Mouse (Mus musculus) A20 (cell line): Measurements from ENCODE around the gene Gm21060.
"Not testable (repeated sequence)": the region's sequence is repeated elsewhere in the genome, so short reads cannot be mapped to it uniquely, and the experiment has no call there.

Experiments used
- DNase-seq: peaks from one replicate; pipeline ENCODE4 v3.0.0-alpha.2; 2011; ENCODE audit warnings: low read depth, low spot score

Gm21060 gene

DNA sequence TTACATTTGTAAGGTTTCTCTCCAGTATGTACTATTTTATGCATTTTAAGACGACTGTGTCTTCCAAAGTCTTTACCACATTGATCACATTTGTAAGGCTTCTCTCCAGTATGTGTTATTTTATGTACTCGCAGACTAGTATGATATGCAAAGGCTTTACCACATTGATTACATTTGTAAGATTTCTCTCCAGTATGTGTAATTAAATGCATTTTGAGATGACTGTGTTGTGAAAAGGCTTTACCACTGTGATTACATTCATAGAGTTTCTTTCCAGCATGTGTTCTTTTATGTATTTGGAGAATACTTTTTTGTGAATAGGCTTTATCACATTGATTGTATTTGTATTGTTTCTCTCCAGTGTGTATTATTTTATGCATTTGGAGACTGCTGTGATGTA lies at the start of gene Gm21060:
TSS of gene Gm21060 (minus strand) at position 101 of the 400 bp plus-strand sequence.
- no peak for DNase-seq

DNA sequence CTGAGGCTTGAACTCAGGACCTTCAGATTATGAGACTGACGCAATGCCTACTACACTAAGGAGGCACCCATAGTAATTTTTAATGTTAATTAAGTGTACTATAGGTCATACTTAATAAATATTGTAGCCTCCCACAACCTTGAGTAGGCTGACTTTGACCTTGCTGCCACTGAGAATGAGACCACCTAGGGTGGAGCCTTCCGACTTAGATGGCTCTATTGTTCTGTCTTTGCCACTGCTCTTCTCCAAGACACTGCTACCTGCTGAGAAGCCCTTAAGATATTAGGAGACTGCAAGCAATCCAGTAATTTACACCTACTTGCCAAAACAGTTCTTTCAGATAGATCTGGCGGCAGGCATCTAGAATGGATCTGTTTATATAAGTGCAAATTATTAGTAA lies 24.0 kb upstream of the Gm21060 start:
- not testable (repeated sequence) for DNase-seq

DNA sequence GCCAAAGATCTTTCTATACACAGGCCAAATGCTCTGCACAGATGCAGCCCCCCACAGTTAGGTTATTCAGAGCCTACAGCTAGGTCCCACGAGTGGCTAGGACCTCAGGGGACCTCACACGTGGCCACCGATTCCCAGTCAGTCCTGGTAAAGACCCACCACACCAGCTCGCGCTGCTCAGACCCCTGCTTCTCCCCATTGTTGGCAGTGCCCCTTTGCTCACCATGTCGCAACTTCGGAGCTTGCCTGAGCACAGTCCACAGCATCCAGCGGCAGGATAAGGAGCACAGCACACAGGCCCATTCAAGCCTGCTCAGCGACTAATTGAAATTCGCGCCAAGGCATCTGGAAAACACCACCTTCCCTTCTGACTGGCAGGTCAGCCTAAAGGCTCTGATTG lies 16.3 kb upstream of the Gm21060 start:
- DNase-seq = not testable (repeated sequence)

DNA sequence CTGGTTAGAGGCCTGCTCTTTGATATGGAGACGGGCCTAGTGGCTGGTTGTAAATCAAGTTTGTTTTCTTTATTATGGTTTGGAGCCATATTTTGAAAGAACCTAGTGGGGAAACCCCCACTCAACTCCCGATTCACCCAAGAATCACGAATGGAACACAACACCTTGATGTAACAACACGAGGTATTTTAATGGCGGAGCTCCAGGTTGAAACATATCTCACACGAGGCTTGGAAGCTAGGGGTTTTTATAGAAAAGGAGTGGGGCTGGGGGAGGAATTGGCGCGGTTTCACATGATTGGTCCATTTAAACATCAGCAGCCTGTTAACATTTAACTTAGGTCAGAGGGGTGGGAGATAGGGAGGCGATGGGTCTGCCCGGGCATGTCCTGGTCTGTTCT lies 15.5 kb upstream of the Gm21060 start:
- not testable (repeated sequence) for DNase-seq

DNA sequence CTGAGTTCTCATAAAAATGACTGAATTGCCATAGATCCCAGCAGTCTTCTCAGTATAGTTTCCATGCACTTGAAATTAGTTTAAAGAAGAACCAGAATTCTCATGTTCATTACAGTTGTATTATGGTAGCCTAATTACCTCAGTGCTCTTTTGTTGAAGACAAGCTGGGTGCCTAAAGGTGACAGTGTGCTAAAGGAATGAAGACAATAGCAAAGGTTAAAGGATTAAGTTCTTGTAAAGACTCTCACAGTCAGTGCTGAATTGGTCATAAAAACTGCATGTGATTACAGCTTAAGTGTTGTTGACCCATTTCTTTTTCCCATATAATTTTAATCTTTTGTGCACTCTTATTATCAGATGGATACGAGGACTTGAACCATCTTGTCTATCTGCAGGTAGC lies 11.2 kb upstream of the Gm21060 start:
- not testable (repeated sequence) for DNase-seq

DNA sequence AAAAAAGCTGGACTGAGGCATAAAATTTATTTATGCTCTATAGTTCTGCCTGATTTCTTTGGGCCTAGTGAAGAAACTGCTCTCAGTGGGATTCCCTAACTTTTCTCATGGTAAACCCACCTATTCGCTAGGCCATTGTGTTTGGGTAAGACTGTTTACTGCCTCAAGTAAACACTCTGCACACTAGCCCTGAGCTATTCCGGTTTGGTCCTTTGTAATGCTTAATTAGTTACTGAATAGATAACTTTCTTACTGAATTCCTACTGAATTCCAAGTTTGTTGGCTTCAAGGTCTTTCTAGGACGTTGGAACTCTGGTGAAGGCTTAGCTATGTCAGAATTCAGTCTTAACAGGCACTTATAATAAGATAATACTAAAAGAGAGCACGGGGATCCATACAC lies 11.8 kb downstream of the Gm21060 start:
- not testable (repeated sequence) for DNase-seq

DNA sequence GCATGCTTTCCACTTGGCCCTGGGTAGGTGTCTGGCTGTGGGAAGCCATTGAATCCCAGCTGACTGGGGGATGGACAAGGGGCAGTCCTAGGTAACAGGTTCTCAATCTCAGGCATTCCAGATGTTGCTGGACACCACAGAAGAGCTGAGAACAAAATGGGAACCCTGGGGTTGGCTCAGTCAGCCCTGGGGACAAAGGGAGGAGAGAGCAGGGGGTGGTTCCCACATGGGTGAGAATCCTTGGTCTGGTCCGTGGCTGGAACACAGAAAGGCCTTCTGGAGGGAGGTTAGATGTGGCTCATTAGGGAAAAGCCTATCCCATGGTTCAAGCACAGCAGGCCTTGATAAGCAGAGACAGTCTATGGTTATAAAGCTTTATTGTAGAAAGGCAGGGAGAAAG lies 13.3 kb downstream of the Gm21060 start:
- DNase-seq = no peak

DNA sequence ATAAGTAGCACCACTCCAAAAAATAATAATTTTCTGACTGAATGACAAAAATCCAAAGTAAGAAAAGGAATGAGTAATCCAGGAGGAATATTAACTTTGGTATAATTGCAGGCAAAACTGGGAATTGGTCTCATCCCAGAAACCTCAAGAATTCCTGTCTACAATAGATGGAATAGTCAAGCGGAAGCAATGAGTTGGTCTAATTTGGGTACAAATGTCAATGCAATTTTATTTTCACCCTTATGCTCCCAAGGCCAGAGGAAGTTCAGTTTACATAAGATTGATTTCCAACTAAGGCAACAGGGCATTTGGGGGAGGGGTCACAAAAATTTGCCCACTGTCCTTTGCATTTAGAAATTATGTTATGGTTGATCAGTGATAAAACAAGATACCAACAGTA lies 21.4 kb downstream of the Gm21060 start:
- no peak for DNase-seq

DNA sequence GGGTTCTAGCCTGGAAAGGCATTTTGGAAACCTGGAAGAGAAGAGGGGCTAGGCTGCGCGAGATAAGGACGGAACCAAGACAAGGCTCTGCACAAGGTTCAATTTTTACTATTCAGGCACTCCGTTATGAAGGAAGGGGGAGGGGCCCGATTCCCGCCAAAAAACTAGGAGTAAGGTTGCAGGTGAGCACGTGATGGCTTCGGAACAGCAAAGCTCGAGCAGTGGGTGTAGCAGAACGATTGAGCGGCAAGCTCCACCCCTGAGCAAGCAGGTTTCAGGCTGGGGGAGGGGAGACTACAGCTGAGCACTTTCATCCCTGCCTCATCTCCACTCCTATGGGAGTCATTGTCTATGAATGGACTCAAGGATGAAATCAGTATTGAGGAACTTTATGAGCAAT lies 27.7 kb downstream of the Gm21060 start:
- DNase-seq = not testable (repeated sequence)

DNA sequence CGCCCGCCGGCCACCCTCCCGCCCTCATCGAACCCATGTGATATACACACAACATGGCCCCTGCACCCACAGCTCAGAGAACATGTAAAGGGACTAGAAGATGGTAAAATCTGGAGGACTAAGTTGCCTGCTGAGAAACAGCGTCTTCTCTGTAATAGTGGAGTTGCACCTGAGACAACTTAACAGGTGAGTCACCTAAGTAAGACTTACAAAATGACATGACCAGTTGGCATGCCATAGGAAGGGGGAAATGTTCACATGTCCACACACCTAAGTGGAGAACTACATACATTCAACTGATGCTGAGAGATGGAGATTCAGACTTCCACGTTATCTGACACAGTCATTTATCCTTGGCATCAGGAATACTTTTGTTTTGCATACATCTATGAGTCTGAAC lies 29.7 kb downstream of the Gm21060 start:
- peak; percentile 47 for DNase-seq

DNA sequence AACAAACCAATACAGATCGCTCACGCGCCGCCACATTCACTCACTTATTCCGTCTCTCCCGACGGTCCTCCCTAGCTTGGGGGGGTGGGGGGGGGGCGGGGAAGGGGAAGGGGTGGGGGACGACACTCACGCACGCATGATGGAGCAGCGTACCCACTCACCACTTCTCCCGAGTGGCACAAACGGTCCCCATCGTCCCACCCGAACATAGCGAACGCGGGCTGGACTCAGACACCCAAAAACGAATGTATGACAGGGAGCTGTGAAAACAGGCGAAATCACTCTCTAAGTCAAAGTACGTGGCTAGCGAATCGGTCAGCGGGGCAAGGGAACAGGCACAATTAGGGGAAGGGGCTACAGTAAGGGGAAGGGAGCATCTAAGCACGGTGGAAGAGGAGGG lies 30.2 kb downstream of the Gm21060 start:
- DNase-seq = peak; percentile 96

DNA sequence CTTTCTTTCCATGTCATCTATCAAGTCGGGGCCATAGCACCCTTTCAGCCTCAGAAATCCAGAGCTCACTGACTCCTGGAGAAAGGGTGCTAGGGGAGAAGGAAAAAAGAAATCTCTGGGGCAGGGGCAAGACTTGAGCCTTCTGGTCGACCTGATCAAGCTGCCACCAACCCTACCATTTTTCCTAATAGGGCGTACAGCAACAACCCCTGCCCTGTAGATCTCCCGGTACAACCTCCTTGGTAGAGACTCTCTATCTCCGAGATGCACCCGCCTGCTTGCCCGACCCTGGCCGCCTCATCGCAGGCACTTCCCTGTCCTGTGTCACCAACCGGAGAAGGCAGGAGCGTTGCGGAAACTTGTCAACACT lies 30.6 kb downstream of the Gm21060 start:
- DNase-seq = peak; percentile 85

DNA sequence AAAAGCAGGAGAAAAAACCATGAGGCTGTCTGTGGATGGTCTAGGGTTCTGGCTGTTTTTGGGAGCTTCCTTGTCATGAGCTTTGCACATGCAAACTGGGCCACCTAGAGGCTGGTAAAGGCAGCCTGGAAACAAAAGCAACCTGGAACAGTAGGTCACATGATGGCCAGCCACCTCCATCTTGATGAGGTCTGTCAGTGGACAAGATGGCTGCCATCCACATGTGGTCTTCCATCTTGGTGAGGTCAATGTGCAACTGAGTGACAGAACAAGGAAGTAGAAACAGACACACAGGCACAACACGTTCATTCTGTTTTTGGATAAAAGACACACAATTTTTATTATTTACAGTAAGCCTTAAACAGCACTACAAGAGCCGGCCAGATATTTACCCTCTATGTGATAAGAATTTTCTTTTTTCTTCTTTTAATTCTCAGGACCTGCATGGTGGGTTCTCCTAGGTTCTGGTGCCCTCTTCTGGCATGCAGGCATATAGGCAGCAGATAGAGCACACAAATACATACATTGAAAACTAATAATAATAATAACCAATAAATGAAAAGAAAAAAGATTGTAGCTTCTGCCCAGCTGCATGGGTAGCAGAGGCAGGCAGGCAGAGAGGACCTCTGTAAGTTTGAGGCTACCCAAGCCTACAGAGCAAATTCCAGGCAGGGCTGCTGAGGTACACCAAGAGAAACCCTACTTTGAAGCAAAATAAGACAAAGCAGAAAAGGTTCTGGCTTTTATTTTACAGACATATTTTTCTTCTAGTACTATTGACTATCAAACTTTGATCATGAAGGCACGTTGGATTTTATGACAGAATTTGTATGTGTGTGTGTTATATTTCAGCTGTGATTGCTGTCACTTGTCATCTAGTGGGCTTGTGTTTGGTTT lies 31.3 kb downstream of the Gm21060 start:
- DNase-seq = peak; percentile 96

DNA sequence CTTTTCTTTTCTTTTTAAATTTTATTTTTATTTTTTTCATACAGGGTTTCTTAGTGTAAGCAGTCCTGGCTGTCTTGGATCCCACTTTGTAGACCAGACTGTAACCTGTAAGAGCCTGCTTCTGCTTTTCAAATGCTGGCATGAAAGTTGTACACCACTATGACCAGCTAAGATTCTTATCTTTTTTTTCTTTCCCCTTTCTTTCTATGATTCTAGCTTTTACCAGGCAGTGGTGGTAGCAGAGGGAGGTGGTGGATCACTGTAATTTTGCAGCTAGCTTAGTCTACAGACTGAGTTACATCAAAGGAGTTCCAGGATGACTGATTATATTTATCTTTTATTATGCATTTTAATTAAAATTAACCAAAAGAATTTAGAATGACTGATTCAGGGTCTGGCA lies 31.9 kb downstream of the Gm21060 start:
- DNase-seq = no peak

DNA sequence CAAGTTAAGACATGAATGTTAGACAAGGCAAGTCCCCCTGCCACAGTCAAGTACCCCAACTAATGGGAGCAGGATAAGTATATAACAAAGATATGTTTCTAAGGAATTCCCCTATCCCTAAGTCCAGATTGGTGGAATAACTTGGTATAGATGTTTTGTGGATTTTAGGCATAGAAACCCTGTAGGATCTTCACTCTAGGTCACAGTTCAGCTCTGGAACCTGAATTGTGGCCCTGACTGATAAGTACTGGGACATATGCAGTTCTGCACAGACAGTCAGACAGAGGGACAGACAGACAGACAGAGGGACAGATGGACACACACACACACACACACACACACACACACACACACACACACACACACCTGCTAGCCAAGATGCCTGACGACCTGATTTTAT lies 32.6 kb downstream of the Gm21060 start:
- DNase-seq = peak; percentile 69

DNA sequence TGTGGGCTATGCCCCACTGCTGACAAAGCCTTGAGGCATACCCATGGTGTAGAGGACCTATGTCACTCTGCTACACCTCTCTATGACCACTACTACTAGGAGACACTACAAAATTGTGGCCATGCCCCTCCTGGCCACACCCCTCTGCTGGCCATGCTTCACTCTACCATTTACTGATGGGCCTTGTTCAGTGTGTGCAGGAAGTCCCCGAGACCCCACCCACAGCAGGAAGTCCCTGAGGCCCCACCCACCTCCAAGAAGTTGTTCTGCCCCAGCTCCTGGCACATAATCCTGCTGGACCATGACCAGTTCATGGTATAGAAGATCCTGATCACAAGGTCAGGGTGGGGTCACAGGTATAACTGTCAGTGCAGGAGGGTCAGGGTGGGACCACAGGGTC lies 35.6 kb downstream of the Gm21060 start:
- no peak for DNase-seq

DNA sequence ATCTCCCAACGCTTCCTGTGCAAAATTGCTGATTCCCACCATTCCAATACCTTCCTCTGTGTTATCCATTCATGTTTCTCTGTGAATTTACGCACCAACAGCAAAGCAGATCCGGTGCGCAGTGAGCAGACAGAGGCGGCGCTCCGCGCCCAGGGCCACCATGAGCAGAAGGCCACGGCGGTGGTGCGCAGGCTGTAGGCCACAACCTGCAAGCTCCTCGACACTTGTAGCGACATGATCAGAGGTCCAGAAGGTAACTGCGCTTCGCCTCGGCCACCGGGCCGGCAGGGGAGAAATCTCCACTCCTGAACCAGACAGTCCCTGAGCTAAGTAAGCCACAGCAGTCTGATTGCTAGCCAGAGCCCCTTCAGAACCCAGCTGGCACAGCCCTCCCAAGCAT lies 39.1 kb downstream of the Gm21060 start:
- no peak for DNase-seq

DNA sequence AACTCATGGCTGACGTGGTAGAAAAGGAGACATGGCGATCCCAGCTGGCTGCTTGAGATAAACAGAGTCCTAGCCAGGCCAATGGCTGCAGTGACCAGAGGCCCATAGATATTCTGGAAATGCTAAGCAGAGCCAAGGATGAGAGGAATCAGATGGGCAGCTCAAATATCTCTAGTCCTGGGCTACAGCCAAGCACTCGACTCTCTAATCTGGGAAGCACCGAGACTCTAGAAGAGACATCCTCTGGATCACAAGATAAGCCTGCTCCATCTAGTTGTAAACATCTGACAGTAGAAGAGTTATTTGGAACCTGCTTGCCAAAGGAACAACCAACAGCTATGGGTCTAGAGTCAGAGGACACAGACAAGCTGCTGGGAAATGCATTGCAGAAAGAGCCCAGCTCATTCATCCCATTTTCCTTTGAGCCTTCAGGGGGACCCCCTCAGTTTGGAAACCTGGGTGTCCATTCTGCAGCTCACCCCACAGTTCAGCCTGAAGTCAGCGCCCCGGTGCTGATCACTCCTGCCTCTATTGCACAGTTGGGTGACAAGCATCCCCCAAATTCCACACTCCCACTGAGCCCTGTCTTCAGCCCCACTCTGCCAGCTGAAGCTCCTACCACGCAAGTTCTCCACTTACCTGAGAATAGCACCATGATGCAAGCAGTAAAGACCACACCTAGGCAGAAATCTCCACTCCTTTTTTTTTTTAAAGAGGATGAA lies 40.5 kb downstream of the Gm21060 start:
- no peak for DNase-seq

DNA sequence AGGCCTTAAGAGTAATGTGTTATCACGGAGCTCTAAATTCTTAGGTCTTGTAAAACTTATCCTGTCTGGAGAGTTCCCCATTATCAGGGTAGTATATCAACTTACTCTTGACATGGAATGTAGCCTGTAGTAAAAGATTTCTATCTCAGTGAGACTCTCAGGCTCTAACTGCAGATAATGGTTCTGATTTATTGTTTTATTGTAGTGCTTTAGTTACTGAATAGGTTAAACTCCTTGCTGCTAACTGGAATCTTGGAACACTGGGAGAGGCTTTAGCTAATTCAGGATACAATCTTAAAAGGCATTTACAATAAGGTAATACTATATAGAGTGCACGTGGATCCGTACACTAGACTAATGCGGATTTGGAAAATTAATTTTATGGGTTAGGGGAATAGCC lies 49.5 kb downstream of the Gm21060 start:
- not testable (repeated sequence) for DNase-seq
